In genomic region chr6:50109201-50109756, GRCm38 (mm10) we compare ENCODE assay signal across 7 mouse cellular contexts. TPM values are rescaled to one million over a fixed set of nuclear protein-coding genes. Genes with fewer than 3 reads are reported as not detected.
DNase-seq lines count a peak whose midpoint lies in the region; ATAC-seq and TF ChIP-seq lines count a peak whose summit lies in the region.

No protein-coding gene starts in this region.

- no peak overlapping the region for H3K27ac ChIP-seq in thymus, adult 2 months (ENCODE audit: control insufficient read depth, insufficient read depth, low read length)
- no peak overlapping the region for H3K27ac ChIP-seq in cortical plate, adult 2 months (ENCODE audit: insufficient read depth, low read length)
- H3K27ac ChIP-seq in hindbrain, embryonic 13.5 days: peak overlapping the region; percentile 90
- peak overlapping the region; percentile 95 for H3K27ac ChIP-seq in midbrain, embryonic 10.5 days (replicated peaks)

- TF ChIP-seq CTCF in thymus, adult 2 months (IDR thresholded peaks at IDR 0.05; ENCODE audit: borderline replicate concordance, control insufficient read depth, extremely low read depth, insufficient read depth, low read length, poor library complexity): no peak
- no peak for TF ChIP-seq CTCF in cortical plate, adult 2 months (IDR thresholded peaks at IDR 0.05; ENCODE audit: extremely low read depth, insufficient read depth, low read length)

- peak overlapping the region; percentile 80 for H3K4me2 ChIP-seq in hindbrain, embryonic 13.5 days

- peaks cover 7% of the 10 kb centered on the region for H3K4me1 ChIP-seq in thymus, adult 2 months (replicated peaks; ENCODE audit: control insufficient read depth, insufficient read depth, low read length)
- no peaks in the 10 kb centered on the region for H3K4me1 ChIP-seq in cortical plate, adult 2 months (ENCODE audit: control insufficient read depth, insufficient read depth, low read length)
- peaks cover 21% of the 10 kb centered on the region for H3K4me1 ChIP-seq in hindbrain, embryonic 13.5 days (replicated peaks)
- peaks cover 32% of the 10 kb centered on the region for H3K4me1 ChIP-seq in midbrain, embryonic 10.5 days

- H3K9me3 ChIP-seq in hindbrain, embryonic 13.5 days: no peaks in the 10 kb centered on the region
- H3K9me3 ChIP-seq in midbrain, embryonic 10.5 days (replicated peaks): no peaks in the 10 kb centered on the region

- no peaks in the 10 kb centered on the region for H3K27me3 ChIP-seq in thymus, adult 2 months (ENCODE audit: control insufficient read depth, insufficient read depth, low read length)
- no peaks in the 10 kb centered on the region for H3K27me3 ChIP-seq in hindbrain, embryonic 13.5 days
- peaks cover 11% of the 10 kb centered on the region for H3K27me3 ChIP-seq in midbrain, embryonic 10.5 days (ENCODE audit: low read depth, poor library complexity, severe bottlenecking)

- peak; percentile 36 for ATAC-seq in hindbrain, embryonic 13.5 days (ENCODE audit: low FRiP score)
- ATAC-seq in monocyte, adult 5-6 weeks (replicated peaks; ENCODE audit: insufficient number of reproducible peaks, low FRiP score, low TSS enrichment, poor library complexity, severe bottlenecking): no peak

- H3K4me3 ChIP-seq in thymus, adult 2 months (ENCODE audit: control insufficient read depth, insufficient read depth, low read length): peak overlapping the region; percentile 53
- peak overlapping the region; percentile 93 for H3K4me3 ChIP-seq in cortical plate, adult 2 months (ENCODE audit: insufficient read depth, low read length)
- peak overlapping the region; percentile 87 for H3K4me3 ChIP-seq in hindbrain, embryonic 13.5 days
- peak overlapping the region; percentile 83 for H3K4me3 ChIP-seq in midbrain, embryonic 10.5 days

- H3K9ac ChIP-seq in hindbrain, embryonic 13.5 days: peak overlapping the region; percentile 91

- TF ChIP-seq POLR2A in thymus, adult 2 months (IDR thresholded peaks at IDR 0.05; ENCODE audit: control insufficient read depth, extremely low read depth, insufficient read depth, low read length, poor library complexity): no peak
- no peak for TF ChIP-seq POLR2A in cortical plate, adult 2 months (IDR thresholded peaks at IDR 0.05; ENCODE audit: extremely low read depth, insufficient read depth, low read length)

- 5% methylated on average over 15 of the region's 15 CpGs for WGBS in thymus, adult 2 months
- WGBS in hindbrain, embryonic 13.5 days: 2% methylated on average over 15 of the region's 15 CpGs
- WGBS in midbrain, embryonic 10.5 days: 4% methylated on average over 15 of the region's 15 CpGs

- no peaks in the 10 kb centered on the region for H3K36me3 ChIP-seq in thymus, adult 2 months (ENCODE audit: control insufficient read depth, insufficient read depth, low read length)
- H3K36me3 ChIP-seq in hindbrain, embryonic 13.5 days: no peaks in the 10 kb centered on the region
- H3K36me3 ChIP-seq in midbrain, embryonic 10.5 days: no peaks in the 10 kb centered on the region

- no peak for DNase-seq in thymus, adult 2 months
- no peak for DNase-seq in thymus, postnatal 10 days (ENCODE audit: low spot score in 2 of 2)
- peak; percentile 37 for DNase-seq in midbrain, embryonic 10.5 days (ENCODE audit: low spot score)
- no peak for DNase-seq in kidney, adult 18-20 months

RNA-seq across cellular contexts. Expression of gene Mpp6, which starts 0.8 kb away (rescaled TPM):
- 8.5 and 9.4 TPM in 2 replicates for polyA plus RNA-seq in thymus, adult 2 months (2012; rRNA removed)
- 48.5 and 49.3 TPM in 2 replicates for polyA plus RNA-seq in cortical plate, adult 2 months (2012; rRNA removed)
- polyA plus RNA-seq in hindbrain, embryonic 13.5 days (2015; fragmentation: Nextera tagmentation; extraction: Ambion mirVana): 50.5 and 52.4 TPM in 2 replicates
- polyA plus RNA-seq in midbrain, embryonic 10.5 days (2016; fragmentation: Nextera tagmentation; extraction: Ambion mirVana): 63.9 and 65.8 TPM in 2 replicates
- total RNA-seq in monocyte, adult 5-6 weeks (2017): 63.6 to 87.6 TPM (median 74.6 TPM) in 3 replicates

Comparison
In these comparisons a context has a peak if more than half of its experiments do, and no peak if none do; other contexts are left out.
1. H3K27ac ChIP-seq: peak in hindbrain, embryonic 13.5 days (single experiment) and midbrain, embryonic 10.5 days (single experiment); none in thymus, adult 2 months (single experiment) and cortical plate, adult 2 months (single experiment).
2. Peak in every context shown above with its lines, with median percentiles within 50 percentile points of each other: H3K4me3 ChIP-seq.